Mouse (Mus musculus): ENCODE measurements around the gene Usp2. TPM values are rescaled to one million over a fixed set of nuclear protein-coding genes. Genes with fewer than 3 reads are reported as not detected.

The Usp2 gene
- total and polyA plus RNA-seq, 3 experiments: 3.6 to 13.9 TPM; not detected in 1

DNA sequence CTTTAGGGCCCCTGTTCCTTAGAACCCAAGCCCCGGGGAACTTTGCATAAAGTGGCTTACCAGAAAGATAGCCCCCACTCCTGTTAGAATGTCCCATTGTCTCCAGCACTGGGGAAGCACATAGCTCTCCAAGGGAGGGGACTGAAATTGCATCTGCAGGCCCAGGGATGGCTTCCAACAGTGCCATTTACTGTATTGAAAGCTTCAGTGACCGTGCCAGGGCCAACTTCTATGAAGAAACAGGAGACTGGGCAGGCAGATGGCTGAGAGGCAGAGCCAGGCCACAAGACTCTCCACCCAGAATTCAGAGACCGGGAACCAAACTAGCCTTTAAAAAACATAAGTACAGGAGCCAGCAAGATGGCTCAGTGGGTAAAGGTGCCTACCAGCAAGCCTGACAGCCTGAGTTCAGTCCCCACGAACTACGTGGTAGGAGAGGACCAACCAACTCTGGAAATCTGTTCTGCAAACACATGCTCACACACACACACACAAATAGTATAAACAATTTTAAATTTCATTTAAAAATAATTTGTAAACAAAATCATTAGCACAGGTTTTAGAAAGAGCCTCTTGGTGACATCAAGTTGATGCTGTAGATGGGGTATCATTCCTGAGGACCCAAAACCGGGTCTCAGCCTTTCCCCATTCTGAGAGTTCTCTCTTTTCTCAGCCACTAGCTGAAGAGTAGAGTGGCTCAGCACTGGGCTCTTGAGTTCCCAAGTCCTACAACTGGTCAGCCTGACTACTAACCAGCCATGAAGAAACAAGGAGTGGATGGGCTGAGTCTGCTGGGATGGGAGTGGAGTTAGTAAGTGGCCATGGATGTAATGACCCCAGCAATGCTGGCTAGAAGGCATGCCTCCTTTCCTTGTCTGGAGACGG is 25.1 kb upstream of the Usp2 start:
- H3K36me3 ChIP-seq (ENCODE audit: control insufficient read depth in 1 of 2, insufficient read depth in 2 of 2, low read length in 2 of 2): peaks cover 0 to 21% of the 10 kb centered on the region in 2 experiments; a peak in 2 of 4 replicates
- TF ChIP-seq SMC3 (IDR thresholded peaks at IDR 0.05; ENCODE audit: low read depth, low read length) (no peak), E2F4 (IDR thresholded peaks at IDR 0.05; ENCODE audit: borderline replicate concordance, low read depth, low read length) (no peak), MAX (IDR thresholded peaks at IDR 0.05; ENCODE audit: low read length) (no peak), GABPA (IDR thresholded peaks at IDR 0.05; ENCODE audit: low read depth, low read length) (no peak), USF2 (IDR thresholded peaks at IDR 0.05; ENCODE audit: borderline replicate concordance in 1 of 2, insufficient read depth in 1 of 2, low read depth in 1 of 2, low read length in 2 of 2) (no peak), USF1 (IDR thresholded peaks at IDR 0.05; ENCODE audit: low read depth, low read length) (no peak), ZKSCAN1 (IDR thresholded peaks at IDR 0.05; ENCODE audit: low read depth, low read length) (no peak), EP300 (IDR thresholded peaks at IDR 0.05; ENCODE audit: low read depth in 1 of 2, low read length in 2 of 2) (no peak), MEF2A (IDR thresholded peaks at IDR 0.05; ENCODE audit: extremely low read depth, insufficient replicate concordance, low read depth, low read length, poor library complexity, severe bottlenecking) (no peak), BHLHE40 (IDR thresholded peaks at IDR 0.05; ENCODE audit: borderline replicate concordance, low read depth, low read length) (no peak), MYC (IDR thresholded peaks at IDR 0.05; ENCODE audit: low read depth, low read length) (no peak), ETS1 (IDR thresholded peaks at IDR 0.05; ENCODE audit: low read depth, low read length) (no peak)
- H3K79me2 ChIP-seq (ENCODE audit: control insufficient read depth, insufficient read depth, low read length, poor library complexity): no peaks in the 10 kb centered on the region
- no peak overlapping the region for H3K27ac ChIP-seq (ENCODE audit: control insufficient read depth, low read depth, low read length)
- H3K9ac ChIP-seq (ENCODE audit: control insufficient read depth, low read depth, low read length, poor library complexity, severe bottlenecking): no peak overlapping the region
- H3K4me1 ChIP-seq (ENCODE audit: control insufficient read depth in 1 of 2, insufficient read depth in 2 of 2, low read length in 2 of 2): peaks cover 0 to 22% of the 10 kb centered on the region in 2 experiments; a peak in 3 of 4 replicates
- no peak overlapping the region for H3K4me3 ChIP-seq (ENCODE audit: control insufficient read depth in 1 of 2, insufficient read depth in 1 of 2, low read depth in 2 of 2, low read length in 2 of 2)
- H3K9me3 ChIP-seq (replicated peaks; ENCODE audit: insufficient read depth, low read length): no peaks in the 10 kb centered on the region
- DNase-seq (ENCODE audit: low read depth, low spot score): no peak
- H3K27me3 ChIP-seq (ENCODE audit: control insufficient read depth in 1 of 2, insufficient read depth in 2 of 2, low read length in 2 of 2): no peaks in the 10 kb centered on the region

DNA sequence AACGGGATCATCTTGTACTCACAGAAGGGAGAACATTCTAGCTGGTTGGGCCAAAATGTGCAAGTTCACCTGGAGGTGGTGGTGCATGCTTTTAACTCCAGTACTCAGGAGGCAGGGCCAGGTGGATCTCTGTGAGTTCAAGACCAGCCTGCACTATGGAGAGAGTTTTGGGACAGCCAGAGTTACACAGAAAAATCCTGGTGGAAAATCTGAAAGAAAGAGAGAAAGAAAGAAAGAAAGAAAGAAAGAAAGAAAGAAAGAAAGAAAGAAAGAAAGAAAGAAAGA is 24.5 kb upstream of the Usp2 start:
- no peak overlapping the region for H3K27ac ChIP-seq (ENCODE audit: control insufficient read depth, low read depth, low read length)
- peaks cover 5 to 28% of the 10 kb centered on the region in 2 experiments for H3K4me1 ChIP-seq (ENCODE audit: control insufficient read depth in 1 of 2, insufficient read depth in 2 of 2, low read length in 2 of 2)
- H3K79me2 ChIP-seq (ENCODE audit: control insufficient read depth, insufficient read depth, low read length, poor library complexity): no peaks in the 10 kb centered on the region
- peaks cover 0 to 26% of the 10 kb centered on the region in 2 experiments; a peak in 2 of 4 replicates for H3K36me3 ChIP-seq (ENCODE audit: control insufficient read depth in 1 of 2, insufficient read depth in 2 of 2, low read length in 2 of 2)
- no peak for DNase-seq (ENCODE audit: low read depth, low spot score)
- TF ChIP-seq NRF1 (IDR thresholded peaks at IDR 0.05; ENCODE audit: insufficient read depth, low read depth, low read length, poor library complexity, severe bottlenecking): no peak
- TF ChIP-seq ELF1 (IDR thresholded peaks at IDR 0.05; ENCODE audit: low read depth, low read length): no peak
- no peak for TF ChIP-seq BHLHE40 (IDR thresholded peaks at IDR 0.05; ENCODE audit: borderline replicate concordance, low read depth, low read length)
- TF ChIP-seq JUND (IDR thresholded peaks at IDR 0.05; ENCODE audit: low read depth, low read length): no peak
- no peak for TF ChIP-seq MXI1 (IDR thresholded peaks at IDR 0.05; ENCODE audit: low read depth, low read length)
- no peaks in the 10 kb centered on the region for H3K9me3 ChIP-seq (replicated peaks; ENCODE audit: insufficient read depth, low read length)
- H3K27me3 ChIP-seq (ENCODE audit: control insufficient read depth in 1 of 2, insufficient read depth in 2 of 2, low read length in 2 of 2): no peaks in the 10 kb centered on the region
- H3K9ac ChIP-seq (ENCODE audit: control insufficient read depth, low read depth, low read length, poor library complexity, severe bottlenecking): no peak overlapping the region
- H3K4me3 ChIP-seq (ENCODE audit: control insufficient read depth in 1 of 2, insufficient read depth in 1 of 2, low read depth in 2 of 2, low read length in 2 of 2): no peak overlapping the region

All from MEL (cell line).